8 mouse cellular contexts compared by ENCODE assay signal in genomic region chr11:89301331-89302055, GRCm38 (mm10). TPM values are rescaled to one million over a fixed set of nuclear protein-coding genes. Genes with fewer than 3 reads are reported as not detected.
DNase-seq lines count a peak whose midpoint lies in the region; ATAC-seq lines count a peak whose summit lies in the region.

No protein-coding gene starts in this region.

- H3K9ac ChIP-seq in hindbrain, embryonic 15.5 days: peak overlapping the region; percentile 53
- H3K9ac ChIP-seq in liver, embryonic 12.5 days: no peak overlapping the region

- under 1% methylated on average over 53 of the region's 53 CpGs for WGBS in heart, embryonic 10.5 days
- under 1% methylated on average over 53 of the region's 53 CpGs for WGBS in forebrain, embryonic 10.5 days
- under 1% methylated on average over 51 of the region's 53 CpGs for WGBS in hindbrain, embryonic 15.5 days
- 1% methylated on average over 53 of the region's 53 CpGs for WGBS in liver, embryonic 12.5 days (ENCODE audit: insufficient replicate concordance)

- ATAC-seq in hindbrain, embryonic 15.5 days (ENCODE audit: low FRiP score, low read depth): no peak
- ATAC-seq in liver, embryonic 12.5 days: no peak

- DNase-seq in heart, embryonic 10.5 days (ENCODE audit: low spot score): no peak
- no peak for DNase-seq in heart, adult 8-10 months (ENCODE audit: low spot score)
- peak; percentile 55 for DNase-seq in R1 (ENCODE audit: low read depth, low spot score)
- DNase-seq in forebrain, embryonic 10.5 days (ENCODE audit: extremely low spot score, low spot score): peak; percentile 77
- peak; percentile 26 for DNase-seq in ovary, postnatal 36 days (ENCODE audit: low spot score)
- no peak for DNase-seq in T-cell, adult 2 months (ENCODE audit: low spot score)

- H3K9me3 ChIP-seq in heart, embryonic 10.5 days: no peaks in the 10 kb centered on the region
- H3K9me3 ChIP-seq in forebrain, embryonic 10.5 days: peaks cover 4% of the 10 kb centered on the region
- H3K9me3 ChIP-seq in hindbrain, embryonic 15.5 days: no peaks in the 10 kb centered on the region
- H3K9me3 ChIP-seq in liver, embryonic 12.5 days (replicated peaks): no peaks in the 10 kb centered on the region

- H3K4me2 ChIP-seq in hindbrain, embryonic 15.5 days: peak overlapping the region; percentile 93
- peak overlapping the region; percentile 68 for H3K4me2 ChIP-seq in liver, embryonic 12.5 days

- peaks cover 48% of the 10 kb centered on the region for H3K4me1 ChIP-seq in heart, embryonic 10.5 days
- H3K4me1 ChIP-seq in forebrain, embryonic 10.5 days: peaks cover 57% of the 10 kb centered on the region
- H3K4me1 ChIP-seq in hindbrain, embryonic 15.5 days (replicated peaks): peaks cover 40% of the 10 kb centered on the region
- 0 out of 2 replicates have a peak, but pooled peaks cover 6% of the 10 kb centered on the region for H3K4me1 ChIP-seq in liver, embryonic 12.5 days

- peaks cover 25% of the 10 kb centered on the region for H3K27me3 ChIP-seq in heart, embryonic 10.5 days (ENCODE audit: insufficient read depth, poor library complexity, severe bottlenecking)
- H3K27me3 ChIP-seq in forebrain, embryonic 10.5 days (ENCODE audit: poor library complexity, severe bottlenecking): peaks cover 50% of the 10 kb centered on the region
- H3K27me3 ChIP-seq in hindbrain, embryonic 15.5 days: no peaks in the 10 kb centered on the region
- H3K27me3 ChIP-seq in liver, embryonic 12.5 days (replicated peaks): peaks cover 86% of the 10 kb centered on the region

- H3K27ac ChIP-seq in heart, embryonic 10.5 days: peak overlapping the region; percentile 90
- peak overlapping the region; percentile 95 for H3K27ac ChIP-seq in forebrain, embryonic 10.5 days
- peak overlapping the region; percentile 90 for H3K27ac ChIP-seq in hindbrain, embryonic 15.5 days (replicated peaks)
- H3K27ac ChIP-seq in liver, embryonic 12.5 days: no peak overlapping the region

- no peaks in the 10 kb centered on the region for H3K36me3 ChIP-seq in heart, embryonic 10.5 days
- H3K36me3 ChIP-seq in forebrain, embryonic 10.5 days (replicated peaks): no peaks in the 10 kb centered on the region
- no peaks in the 10 kb centered on the region for H3K36me3 ChIP-seq in hindbrain, embryonic 15.5 days
- H3K36me3 ChIP-seq in liver, embryonic 12.5 days: no peaks in the 10 kb centered on the region

- H3K4me3 ChIP-seq in heart, embryonic 10.5 days: peak overlapping the region; percentile 80
- H3K4me3 ChIP-seq in forebrain, embryonic 10.5 days: peak overlapping the region; percentile 84
- peak overlapping the region; percentile 48 for H3K4me3 ChIP-seq in hindbrain, embryonic 15.5 days
- H3K4me3 ChIP-seq in liver, embryonic 12.5 days: peak overlapping the region; percentile 51

RNA-seq across cellular contexts. Expression of gene Nog, which starts 0.6 kb away (rescaled TPM):
- polyA plus RNA-seq in heart, embryonic 10.5 days (2016; fragmentation: Nextera tagmentation; extraction: Ambion mirVana): 1.4 and 2.5 TPM in 2 replicates
- total RNA-seq in heart, adult 8-10 months (2022): under 1 TPM in 3 of 4 experiments, not detected in 1; 0.19 to 0.52 (median 0.52) TPM
- 3.5 and 3.6 TPM in 2 replicates for polyA plus RNA-seq in forebrain, embryonic 10.5 days (2016; fragmentation: Nextera tagmentation; extraction: Ambion mirVana)
- 3.9 and 4.1 TPM in 2 replicates for polyA plus RNA-seq in hindbrain, embryonic 15.5 days (2015; fragmentation: Nextera tagmentation; extraction: Ambion mirVana)
- 0.20 and 0.23 TPM in 2 replicates for polyA plus RNA-seq in liver, embryonic 12.5 days (2016; fragmentation: Nextera tagmentation; extraction: Ambion mirVana)

Comparison
In these comparisons a context has a peak if more than half of its experiments do, and no peak if none do; other contexts are left out.
1. DNase-seq: peak in R1 (single experiment), forebrain, embryonic 10.5 days (single experiment) and ovary, postnatal 36 days (single experiment); none in heart, embryonic 10.5 days (single experiment), heart, adult 8-10 months (single experiment) and T-cell, adult 2 months (single experiment).
2. Peak in every context shown above with its lines, with median percentiles within 50 percentile points of each other: H3K4me3 ChIP-seq.